Mouse (Mus musculus): Measurements from ENCODE around the gene Eme2. TPM values are rescaled to one million over a fixed set of nuclear protein-coding genes. Genes with fewer than 3 reads are reported as not detected.

The Eme2 gene
- total RNA-seq, 2 experiments from 2014 or later: 36.2 to 36.4 TPM

- intact Hi-C loops (cut with DNase I): no loop called here
- no peak for DNase-seq
Measured at GRCm38 (mm10) chr17:24841133-24841532, 53.8 kb downstream of the Eme2 start.

- DNase-seq: no peak
- intact Hi-C loops (cut with DNase I): no loop called here
Measured at GRCm38 (mm10) chr17:24840341-24840740, 54.5 kb downstream of the Eme2 start.

- intact Hi-C loops (cut with DNase I): no loop called here
- no peak for DNase-seq
Measured at GRCm38 (mm10) chr17:24839842-24840241, 55.0 kb downstream of the Eme2 start, which contains the start of gene Hagh. TSS of gene Hagh (plus strand) at chr17:24840143.

Other genes starting within 250 kb of the Eme2 start
- 10 to 100 TPM; 40.2 to 43.6 TPM for gene Slc9a3r2, start 244.8 kb downstream of the Eme2 start, total RNA-seq (2021)
- under 1 TPM in 1 of 2 experiments, not detected in 1; 0.66 TPM for gene Npw, start 236.6 kb downstream of the Eme2 start, total RNA-seq (2021)
- gene Zfp598, start 225.4 kb downstream of the Eme2 start, total RNA-seq (2021): 10 to 100 TPM; 45.5 to 48.5 TPM
- gene Syngr3, start 205.1 kb downstream of the Eme2 start, total RNA-seq (2021): 100 to 1,000 TPM; 164 to 176 TPM
- gene Gfer, start 198.9 kb downstream of the Eme2 start, total RNA-seq (2021): 10 to 100 TPM; 21.0 to 22.7 TPM
- gene Noxo1, start 198.9 kb downstream of the Eme2 start, total RNA-seq (2021): 1 to 10 TPM; 5.6 to 7.2 TPM
- gene Tbl3, start 187.4 kb downstream of the Eme2 start, total RNA-seq (2021): 10 to 100 TPM; 34.8 to 36.6 TPM
- gene Rnf151, start 177.0 kb downstream of the Eme2 start, total RNA-seq (2021): not detected
- gene Rps2, start 177.0 kb downstream of the Eme2 start, total RNA-seq (2021): 100 to 1,000 TPM; 619 to 676 TPM
- 100 to 1,000 TPM; 130 to 145 TPM for gene Ndufb10, start 170.6 kb downstream of the Eme2 start, total RNA-seq (2021)
- gene Rpl3l, start 167.3 kb downstream of the Eme2 start, total RNA-seq (2021): not detected
- 10 to 100 TPM; 36.6 to 42.7 TPM for gene Msrb1, start 158.4 kb downstream of the Eme2 start, total RNA-seq (2021)
- not detected for gene Hs3st6, start 142.1 kb downstream of the Eme2 start, total RNA-seq (2021)
- gene Meiob, start 90.8 kb downstream of the Eme2 start, total RNA-seq (2021): not detected
- 10 to 100 TPM; 48.0 to 50.0 TPM for gene Hagh, start 54.9 kb downstream of the Eme2 start, total RNA-seq (2021)
- 10 to 100 TPM; 13.1 to 13.8 TPM for gene Fahd1, start 44.7 kb downstream of the Eme2 start, total RNA-seq (2021)
- gene Igfals, start 29.1 kb downstream of the Eme2 start, total RNA-seq (2021): under 1 TPM in 1 of 2 experiments, not detected in 1; 0.22 TPM
- gene Nubp2, start 8.7 kb downstream of the Eme2 start, total RNA-seq (2021): 10 to 100 TPM; 35.9 to 39.3 TPM
- gene Spsb3, start 8.4 kb downstream of the Eme2 start, total RNA-seq (2021): 10 to 100 TPM; 43.6 to 46.0 TPM
- 10 to 100 TPM; 48.9 to 50.0 TPM for gene Mrps34, start within 50 bp of the Eme2 start, total RNA-seq (2021)
- gene Nme3, start 1.4 kb upstream of the Eme2 start, total RNA-seq (2021): 10 to 100 TPM; 38.7 to 43.0 TPM
- gene Mapk8ip3, start 41.9 kb upstream of the Eme2 start, total RNA-seq (2021): 100 to 1,000 TPM; 255 to 270 TPM
- gene Jpt2, start 65.6 kb upstream of the Eme2 start, total RNA-seq (2021): 10 to 100 TPM; 31.5 to 37.2 TPM
- gene Cramp1l, start 120.7 kb upstream of the Eme2 start, total RNA-seq (2021): 10 to 100 TPM; 27.7 to 29.0 TPM
- gene Ift140, start 121.0 kb upstream of the Eme2 start, total RNA-seq (2021): 10 to 100 TPM; 29.9 to 32.2 TPM
- 1 to 10 TPM; 5.4 to 6.7 TPM for gene Tmem204, start 188.5 kb upstream of the Eme2 start, total RNA-seq (2021)
- 10 to 100 TPM; 58.3 to 59.3 TPM for gene Telo2, start 220.9 kb upstream of the Eme2 start, total RNA-seq (2021)
- gene Ptx4, start 225.7 kb upstream of the Eme2 start, total RNA-seq (2021): under 1 TPM; 0.32 to 0.34 TPM
- 10 to 100 TPM; 40.9 to 42.5 TPM for gene Clcn7, start 238.3 kb upstream of the Eme2 start, total RNA-seq (2021)

Data from left cerebral cortex, postnatal 4 days (tissue).